Mouse (Mus musculus) thymus, postnatal 25 days (tissue): ENCODE results near the gene Ablim1.
A peak's percentile ranks its signal among the peaks of the same experiment; 100 is the strongest.

Experiments used
- DNase-seq: peaks from one replicate; pipeline ENCODE4 v3.0.0; 2022

Gene Ablim1

DNA sequence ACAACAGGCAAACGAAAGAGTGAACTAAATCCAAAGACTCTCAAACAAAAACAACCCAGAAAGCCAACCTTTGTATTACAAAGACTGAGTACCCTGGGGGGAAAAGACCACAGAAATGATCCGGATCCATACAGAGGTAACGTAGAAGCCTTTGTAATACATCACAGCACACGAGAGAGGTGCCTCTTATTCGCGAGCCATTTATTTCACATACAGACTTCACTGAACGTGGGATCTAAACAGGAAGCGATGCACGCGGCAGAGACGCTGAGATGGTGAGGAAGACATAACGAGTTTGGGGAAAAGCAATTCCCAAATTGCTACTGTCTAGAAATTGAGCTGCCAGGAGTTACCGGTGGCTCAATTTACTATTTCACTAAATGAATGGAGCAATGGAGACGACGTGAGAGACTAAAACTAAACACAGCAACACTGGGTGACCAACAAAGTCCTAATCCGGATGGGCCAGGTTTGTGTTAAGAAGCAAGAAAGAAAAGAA lies 265.1 kb downstream of the Ablim1 start:
- DNase-seq, result no peak

DNA sequence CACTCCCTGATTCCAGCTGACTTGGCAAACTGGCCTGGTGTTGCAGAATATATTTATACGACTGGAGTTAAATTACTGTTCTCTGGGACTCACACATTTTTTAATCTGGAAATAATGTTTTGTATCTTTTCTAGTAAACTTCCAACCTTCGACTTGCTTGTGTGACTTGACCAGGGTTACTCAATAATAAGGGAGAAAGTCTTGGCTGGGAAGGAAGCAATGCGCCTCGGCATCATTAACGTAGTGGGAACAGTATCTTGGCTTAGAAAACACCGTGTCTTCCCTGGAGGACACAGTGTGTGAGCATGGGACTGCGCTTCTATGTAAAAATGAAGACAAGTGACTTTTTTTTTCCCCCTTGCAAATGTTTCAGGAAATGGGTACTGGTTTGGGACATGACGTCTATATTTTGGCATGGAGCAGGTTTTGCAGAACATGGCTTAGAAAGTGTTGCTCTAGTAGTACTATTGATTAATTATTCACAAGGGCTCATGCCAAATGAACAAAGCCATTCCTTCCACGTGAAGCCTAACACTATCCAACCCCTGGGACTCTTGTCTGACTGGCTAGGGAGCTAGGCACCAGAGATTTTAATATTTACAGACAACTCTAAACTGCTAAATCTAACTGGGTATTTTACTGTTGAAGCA lies 266.9 kb downstream of the Ablim1 start:
- DNase-seq, result no peak

DNA sequence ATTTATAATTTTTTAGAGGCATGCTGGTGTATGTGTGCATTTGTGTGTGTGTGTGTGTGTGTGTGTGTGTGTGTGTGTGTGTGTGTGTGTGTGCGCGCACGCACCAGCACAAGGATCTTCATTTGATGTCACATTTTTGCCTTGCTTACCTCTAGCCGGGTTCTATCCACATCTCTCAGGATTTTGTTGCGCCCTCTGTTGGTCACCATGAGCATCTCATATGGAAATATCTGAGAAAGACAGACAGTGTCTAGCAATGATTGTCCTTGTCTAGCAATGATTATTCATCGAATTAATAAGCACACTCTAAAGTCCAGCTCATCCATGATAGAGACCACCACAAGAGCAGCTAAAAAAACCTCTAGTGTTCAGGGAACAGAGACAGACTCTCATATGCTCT lies 275.5 kb downstream of the Ablim1 start:
- DNase-seq, result peak; percentile 16

DNA sequence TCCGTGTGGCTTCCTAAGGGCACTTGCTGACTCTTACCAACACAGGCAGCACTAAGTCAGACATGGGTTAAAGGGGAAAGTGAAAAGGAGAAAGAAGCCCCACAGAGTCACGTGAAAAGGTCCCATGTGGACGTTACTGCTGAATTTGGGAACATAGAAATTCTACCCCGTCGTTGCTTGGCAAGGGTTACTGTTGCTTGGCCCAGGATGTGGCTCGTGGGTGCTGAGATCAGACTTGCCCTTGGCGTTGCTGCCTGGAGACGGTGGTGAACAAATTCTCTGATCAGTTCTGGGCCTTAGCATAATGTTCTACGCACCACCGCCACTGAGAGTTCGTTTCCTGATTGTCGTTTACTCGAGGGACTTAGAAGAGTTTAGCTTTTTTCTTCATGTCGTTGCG lies 277.9 kb downstream of the Ablim1 start:
- DNase-seq, result no peak

DNA sequence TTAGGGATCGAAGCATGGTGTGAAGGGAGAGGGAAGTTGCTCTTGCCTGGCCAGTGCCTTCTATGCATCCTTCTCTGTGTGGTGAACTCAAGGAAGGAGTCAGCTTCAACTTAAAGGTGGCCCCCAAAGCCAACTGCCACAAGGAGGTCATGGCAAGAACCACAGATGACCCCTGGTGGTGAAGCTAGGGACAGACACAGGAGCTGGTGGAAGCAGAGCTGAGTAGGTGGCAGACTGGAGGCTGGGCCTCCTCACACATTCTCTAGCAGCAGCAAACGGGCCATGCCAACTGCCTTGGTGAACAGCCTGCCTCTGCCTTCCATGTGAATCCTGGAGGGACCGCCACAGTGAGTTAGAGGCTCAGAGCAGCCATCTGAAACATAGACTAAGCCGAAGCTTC lies 283.1 kb downstream of the Ablim1 start:
- peak; percentile 61 for DNase-seq

DNA sequence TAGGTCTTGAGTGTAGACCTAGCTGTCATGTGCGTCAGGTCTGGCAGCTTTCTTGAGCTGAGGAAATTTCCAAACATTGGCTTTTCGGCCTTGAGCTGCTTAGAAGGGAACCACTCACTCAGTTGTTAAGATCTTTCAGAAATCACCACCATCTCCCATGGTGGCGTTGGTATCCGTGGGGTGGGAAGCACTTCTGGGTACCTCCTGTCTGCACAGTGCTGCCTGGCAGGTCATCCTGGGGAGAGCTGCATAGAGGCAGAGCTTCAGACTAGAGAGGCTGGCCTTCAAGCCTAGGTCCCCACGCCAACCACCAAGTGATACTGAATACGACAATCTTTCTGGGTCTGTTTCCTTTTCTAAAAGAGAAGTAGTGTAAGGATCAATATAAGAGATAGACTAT lies 285.3 kb downstream of the Ablim1 start:
- no peak for DNase-seq

DNA sequence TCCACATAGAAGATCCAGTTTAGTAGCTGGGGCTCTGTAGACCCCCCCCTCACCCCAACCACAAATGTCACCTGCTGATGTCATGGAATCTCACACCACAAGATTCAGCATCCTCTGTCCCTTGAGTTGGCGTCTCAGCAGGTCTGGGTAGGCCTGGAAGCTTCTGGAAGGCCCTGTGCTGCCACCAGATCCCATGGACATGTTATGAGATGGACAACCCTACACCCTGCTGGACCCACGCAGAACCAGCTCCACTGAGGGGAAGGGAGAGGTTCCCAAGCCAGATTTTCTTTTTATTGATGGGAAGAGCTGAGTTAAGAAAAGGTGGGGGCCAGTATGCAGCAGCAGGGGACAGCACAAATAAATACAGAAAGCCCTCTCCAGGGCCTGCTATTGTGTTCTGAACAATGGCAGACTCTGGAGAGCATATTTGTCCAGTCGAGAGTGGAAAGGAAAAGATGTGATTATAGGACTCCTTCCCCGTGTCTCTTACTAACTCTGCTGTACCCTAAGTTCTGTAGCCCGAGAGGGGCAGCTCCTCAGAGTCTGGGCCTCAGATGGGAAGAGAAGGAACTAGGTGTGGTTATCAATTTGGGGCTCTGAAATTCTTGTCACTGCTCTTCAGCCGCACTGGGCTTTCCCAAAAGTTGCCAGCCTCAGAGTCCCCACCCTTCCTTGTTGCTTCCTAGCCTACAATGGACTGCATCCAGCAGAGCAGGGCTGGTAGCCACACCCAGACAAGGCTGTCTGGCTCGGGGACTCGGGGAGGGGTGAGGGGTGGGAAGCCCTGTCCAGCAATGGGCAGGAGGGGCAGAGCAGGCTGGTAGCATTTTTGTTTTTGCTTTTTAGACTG lies 286.2 kb downstream of the Ablim1 start:
- DNase-seq, result no peak

DNA sequence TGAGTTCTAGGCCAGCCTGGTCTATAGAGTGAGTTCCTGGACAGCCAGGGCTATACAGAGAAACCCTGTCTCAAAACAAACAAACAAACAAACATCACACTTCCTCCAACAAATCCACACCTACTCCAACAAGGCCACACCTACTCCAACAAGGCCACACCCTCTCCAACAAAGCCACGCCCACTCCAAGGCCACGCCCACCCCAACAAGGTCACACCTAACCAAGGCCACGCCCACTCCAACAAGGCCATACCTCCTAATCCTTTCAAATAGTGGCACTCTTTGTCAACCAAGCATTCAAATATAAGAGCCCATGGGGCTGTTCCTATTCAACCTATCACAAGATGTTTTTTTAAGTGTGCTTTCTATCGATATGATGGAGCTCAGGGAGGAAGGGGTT lies 288.2 kb downstream of the Ablim1 start:
- DNase-seq, result no peak

DNA sequence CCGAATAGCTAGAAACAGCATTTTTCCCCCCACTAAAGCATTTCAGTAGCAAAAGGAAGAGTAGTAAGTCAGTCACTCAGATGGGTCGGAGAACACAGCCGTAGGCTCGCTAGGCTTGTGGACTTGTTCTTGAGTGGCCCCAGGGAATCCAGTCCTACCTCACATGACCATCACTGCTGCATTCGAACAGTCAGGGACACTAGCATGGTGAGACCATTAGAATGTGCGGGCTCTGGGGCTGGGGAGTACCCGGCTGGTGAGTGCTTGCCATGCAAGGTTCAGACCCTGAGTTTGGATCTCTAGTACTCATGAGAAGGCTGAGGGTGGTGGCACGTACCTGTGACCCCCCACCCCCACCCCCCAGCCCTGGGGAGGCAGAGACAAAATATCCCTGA lies 296.9 kb downstream of the Ablim1 start:
- DNase-seq, result no peak

DNA sequence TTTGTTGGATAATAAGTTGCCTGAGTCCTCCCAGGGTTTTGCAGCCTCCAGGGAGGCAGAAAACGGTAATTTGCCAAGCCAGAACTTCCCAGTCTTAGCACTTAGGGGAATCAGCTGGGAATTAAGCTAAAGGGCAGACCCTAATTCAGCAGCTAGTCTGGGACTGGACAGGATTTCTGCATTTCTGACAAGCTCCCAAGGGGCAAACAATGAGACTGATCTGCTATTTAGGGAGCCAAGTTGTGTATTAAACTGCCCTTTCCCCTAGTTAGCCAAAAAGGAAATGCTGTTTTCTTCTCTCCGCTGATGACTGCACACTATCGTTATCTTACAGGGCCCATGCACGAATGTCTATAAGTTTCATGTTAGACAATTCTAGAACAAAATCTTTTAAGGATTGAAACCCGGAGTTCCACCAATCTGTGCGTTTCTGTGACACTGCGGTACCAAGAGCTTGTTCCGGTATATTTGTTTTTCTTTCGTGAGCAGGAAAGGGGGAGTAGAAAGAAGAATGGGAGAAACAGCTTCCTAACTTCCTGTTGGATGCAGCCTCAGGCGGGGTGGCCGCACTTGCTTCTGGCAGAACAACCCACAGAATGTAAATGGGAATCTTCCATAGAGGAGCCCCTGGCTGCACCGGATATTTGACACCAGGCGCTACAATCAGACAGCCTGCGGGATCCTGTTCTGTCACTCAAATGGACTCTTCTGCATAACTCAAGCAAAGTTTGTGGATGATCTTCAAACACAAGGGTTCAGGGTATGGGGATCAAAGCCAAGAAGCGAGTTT lies 297.5 kb downstream of the Ablim1 start:
- DNase-seq, result no peak

DNA sequence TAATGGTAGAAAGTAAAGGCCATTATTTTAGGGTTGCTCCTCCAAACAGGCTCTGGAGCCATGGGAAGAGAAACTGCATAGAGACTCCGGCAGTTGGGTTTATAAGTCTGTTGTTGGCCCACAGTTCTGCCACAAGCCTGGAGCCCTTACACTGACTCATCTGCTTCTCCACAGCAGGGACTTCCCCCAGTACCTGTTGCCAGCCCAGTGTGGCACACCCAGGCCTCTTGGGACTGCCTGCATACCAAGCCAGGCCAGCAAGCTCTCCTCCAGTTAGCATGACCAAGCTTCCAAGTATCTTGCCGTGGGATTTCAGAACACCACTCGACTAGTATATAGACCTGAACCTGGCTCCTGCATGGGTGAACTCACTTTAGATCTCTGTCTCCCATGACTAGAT lies 299.9 kb downstream of the Ablim1 start:
- no peak for DNase-seq

DNA sequence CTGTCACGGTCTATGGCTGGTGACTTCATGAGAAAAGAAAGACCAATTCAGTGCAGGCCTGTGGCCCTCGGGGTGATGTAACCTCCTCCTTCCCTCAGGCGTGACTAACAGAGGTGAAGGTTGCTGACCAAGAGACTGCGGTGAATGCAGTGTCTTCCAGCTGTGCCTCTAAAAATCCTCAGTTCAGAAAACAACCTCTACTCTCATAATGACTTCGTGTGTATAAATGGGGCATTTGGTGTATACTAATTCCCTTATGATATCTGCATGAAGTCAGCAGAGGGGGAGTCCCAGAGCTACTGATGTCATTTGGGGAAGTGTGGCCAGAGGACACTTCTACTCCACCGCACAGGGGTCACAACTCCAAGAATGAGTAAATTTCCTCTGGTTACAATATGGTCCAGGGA lies 301.4 kb downstream of the Ablim1 start:
- no peak for DNase-seq

DNA sequence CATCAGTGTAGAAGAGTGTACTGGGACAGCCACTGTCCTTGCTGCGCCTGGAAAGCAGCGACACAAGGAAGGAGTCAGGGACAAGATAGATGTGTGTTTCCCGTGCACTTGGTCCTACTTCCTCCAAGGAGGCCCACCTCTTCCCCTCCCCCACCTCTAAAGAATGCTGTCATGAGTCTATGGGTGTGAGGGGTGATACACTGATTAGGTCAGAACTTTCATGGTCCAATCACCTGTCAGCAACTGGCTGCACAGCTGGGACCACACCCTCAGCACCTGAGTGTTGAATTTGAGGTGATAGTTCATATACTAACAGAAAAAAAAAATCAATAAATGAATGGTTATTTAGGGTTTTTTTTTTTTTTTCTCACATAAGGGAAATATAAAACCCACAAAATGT lies 302.7 kb downstream of the Ablim1 start:
- DNase-seq, result no peak

DNA sequence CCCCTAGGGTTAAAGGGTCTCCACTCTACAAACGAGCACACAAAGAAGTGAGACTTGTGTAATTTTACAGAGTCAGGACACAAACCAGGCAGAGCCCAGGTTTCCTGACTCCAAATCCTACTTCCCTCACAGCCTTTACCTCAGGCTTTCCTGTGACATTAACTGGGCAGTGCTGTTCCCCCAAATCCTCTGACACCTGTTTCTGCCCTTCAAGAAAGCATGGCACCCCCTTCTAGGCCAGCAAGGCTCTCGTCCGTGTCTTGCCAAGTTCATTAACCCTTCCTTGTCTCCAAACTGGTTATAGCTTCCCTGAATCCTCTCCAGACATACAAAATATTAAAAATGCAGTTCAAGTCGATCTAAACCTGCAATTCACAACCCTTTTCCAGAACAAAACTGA lies 304.7 kb downstream of the Ablim1 start:
- DNase-seq, result no peak

DNA sequence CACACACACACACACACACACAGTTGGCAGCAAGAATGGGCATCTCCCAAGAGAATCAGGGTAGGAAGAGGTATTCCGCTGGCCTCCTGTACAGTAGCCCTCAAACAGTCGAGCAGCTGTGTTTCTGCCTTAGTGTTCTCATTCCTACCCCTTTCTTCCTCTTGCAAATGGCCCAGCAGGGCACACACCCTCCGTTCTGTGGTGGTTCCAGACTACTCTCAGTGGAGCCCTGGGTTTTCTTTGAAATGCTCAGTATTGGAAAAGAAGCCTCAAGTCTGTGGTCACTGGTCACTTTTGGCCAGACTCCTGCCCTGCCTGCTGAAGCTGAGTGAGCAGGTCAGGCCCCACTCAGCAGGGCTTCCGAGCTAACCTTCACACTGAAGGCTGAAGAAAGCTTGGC lies 305.1 kb downstream of the Ablim1 start:
- no peak for DNase-seq

DNA sequence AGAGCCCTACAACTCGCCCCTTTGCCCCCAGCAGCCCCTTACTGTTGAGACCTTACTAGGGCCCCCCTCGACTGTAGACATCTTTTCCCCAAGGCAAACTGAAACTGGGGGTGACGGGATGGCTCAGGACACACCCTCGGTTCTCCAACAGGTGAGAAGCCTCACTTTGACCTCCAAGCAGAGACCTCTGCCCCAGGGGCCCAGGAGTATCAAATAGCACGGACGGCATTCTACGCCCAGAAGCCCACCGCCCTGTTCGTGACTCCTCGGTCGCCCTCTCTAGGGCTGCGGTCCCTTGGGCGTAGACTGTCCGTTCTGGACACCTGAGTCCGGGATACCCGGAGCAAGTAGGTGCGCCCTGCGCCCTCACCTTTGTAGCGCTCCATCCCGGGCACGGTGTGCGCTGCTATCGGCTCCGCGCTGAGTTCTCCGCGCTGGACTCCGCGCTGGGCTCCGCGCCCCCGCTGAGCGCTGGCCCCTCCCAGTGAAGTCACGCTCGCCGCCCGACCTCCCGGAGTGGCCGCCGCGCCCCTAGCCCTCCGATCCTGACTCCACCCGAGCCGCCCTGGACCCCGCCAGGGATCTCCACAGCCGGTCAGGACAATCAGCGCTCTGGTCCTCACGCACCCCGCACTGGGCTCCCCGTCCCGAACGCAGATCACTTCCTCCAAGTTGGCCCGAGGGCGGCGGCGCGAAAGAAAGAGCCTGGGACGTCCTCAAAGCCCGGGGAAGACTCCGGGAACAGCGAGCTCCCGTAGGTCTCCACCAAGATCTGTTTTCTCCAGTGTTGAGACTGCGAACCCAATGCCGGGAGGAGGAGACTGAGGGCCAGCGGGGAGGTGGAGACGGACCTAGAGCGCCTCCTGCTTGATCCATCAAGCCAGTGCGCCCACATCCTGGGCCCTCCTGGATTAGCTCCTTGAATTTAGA lies 306.7 kb downstream of the Ablim1 start, which contains the start of gene Afap1l2:
TSS of gene Afap1l2 (minus strand) at position 448 of the 930 bp plus-strand sequence.
- DNase-seq, result no peak

DNA sequence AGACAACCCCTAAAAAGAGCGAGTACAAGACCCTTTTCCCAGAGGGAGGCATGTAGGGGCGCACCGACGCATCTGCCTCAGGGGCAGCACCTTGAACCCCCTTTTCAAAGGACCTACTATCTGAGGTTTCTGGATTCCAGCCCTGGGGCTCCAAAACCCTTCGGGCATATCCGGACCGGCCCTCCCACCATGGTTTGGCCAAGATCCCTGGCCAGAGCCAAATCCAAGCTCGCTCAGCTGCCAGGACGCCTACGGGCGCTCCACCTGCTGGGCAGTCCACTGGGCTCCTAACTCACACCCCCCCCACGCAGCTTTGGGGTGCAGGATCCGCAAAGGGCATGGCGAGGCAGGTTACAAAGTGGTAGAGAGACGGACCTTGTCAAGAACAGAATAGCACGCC lies 307.4 kb downstream of the Ablim1 start:
- no peak for DNase-seq

DNA sequence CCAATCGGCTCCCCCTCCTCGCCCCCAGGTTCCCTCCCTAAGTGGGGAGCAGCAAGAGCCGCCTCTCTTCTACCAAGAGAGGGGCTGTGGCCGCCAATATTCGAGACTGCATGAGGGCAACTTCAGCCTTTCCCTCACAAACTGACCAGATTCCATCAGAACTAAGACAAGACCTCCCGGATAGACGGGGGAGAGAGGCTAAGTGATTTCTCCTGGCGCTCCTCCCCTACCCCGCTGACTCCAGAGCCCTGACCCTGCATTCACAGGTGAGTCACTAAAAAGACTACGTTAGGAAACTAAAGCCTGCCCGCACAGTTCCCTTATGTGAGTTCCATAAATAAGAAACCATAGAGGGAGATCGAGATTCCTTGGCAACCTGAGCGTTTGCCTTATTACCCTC lies 307.9 kb downstream of the Ablim1 start:
- no peak for DNase-seq

DNA sequence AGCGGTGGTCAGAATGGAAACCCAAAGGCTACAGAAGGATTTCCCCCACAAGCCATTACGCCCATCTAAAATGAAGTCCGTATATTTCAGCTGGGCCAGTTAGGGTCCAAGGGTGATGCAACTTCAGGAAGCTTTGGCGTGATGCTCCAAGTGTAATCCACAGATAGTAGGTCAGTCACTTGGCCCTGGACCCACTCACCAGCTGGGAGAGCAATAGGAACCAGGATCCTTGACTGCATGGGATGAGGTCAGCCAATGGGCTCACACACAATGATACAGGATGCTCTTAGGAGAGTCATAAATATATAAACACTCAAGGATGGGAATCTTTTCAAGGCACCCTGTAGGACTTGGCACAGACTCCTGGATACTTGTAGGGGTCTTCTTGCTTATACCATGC lies 309.7 kb downstream of the Ablim1 start:
- no peak for DNase-seq

DNA sequence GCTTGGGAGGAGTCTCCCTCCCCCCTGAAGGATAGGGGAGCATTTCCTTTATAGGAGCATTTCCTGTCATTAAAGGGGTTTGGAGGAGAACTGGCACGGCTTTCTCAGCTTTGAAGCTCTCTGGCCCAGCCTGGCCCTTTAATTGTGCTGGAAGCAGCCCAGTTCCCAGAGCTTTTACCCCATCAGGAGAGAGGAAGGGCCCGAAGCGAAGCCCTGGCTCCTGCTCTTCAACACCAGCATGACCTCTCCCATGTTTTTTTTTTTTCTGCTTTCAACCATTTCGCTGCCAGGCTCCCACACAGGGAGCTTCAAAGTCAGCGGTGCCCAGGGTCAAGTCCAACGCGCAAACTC lies 311.3 kb downstream of the Ablim1 start:
- no peak for DNase-seq

DNA sequence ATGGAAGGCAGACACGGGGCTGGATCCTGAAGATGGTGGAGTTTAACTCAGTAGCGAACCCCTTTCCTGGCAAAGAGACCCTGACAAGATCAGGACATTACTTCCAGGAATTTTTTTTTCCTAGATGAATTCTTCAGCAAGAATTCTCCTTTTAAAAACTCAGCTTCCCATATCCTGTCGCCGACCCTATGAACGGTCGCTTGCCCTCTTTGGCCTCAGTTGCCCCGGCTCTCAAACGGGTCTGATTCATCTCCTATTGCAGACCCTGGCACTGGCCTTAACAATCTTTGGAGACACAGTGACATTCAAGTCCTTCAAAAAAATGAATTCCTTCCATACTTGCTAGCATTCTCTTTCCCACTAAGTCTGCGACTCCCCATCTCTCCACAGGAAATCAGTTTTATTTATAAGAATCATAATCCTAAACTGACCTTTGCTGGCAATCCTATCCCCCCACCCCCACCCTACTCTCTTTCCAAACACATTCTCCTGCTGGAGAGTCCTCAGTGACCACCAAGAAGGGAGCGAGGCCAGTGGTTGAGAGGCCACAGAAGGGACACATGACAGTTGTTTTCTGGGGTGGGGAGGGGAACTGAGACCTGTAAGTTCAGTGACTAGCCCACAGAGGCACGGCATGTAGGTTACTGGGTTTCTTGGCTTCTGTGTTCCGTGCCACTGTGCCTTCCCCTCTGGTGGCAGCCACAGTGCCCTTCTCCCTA lies 311.8 kb downstream of the Ablim1 start:
- DNase-seq, result no peak

DNA sequence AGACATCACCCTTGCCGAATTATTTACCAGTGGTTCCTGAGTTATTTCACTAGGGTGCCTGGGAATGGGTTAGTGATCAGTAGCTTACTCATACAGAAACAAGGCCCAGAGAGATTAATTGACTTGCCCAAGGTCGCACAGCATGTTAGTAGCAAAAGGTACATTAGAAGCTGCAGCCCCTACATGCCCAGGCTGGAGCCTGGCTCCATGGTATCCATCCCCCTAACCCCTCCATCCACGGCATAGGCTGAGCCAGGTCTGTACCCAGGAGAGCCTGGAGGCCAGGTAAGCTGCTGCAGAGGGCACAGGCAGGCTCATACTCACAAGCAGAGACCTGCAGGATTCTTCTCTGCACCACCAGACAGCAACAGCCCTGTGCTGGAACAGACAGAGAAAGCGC lies 312.8 kb downstream of the Ablim1 start:
- DNase-seq, result no peak
